Mouse (Mus musculus) cerebellum, adult (tissue): Measurements from ENCODE around the gene Abcf3.

Source experiments
- ATAC-seq: cut with Nextera tagmentation; 2 replicates; pipeline ENCODE4 v1.9.2; 2017; ENCODE audit warnings: mild to moderate bottlenecking, moderate library complexity, mixed read lengths; ENCODE audit not compliant: insufficient number of reproducible peaks, low FRiP score, low TSS enrichment

Abcf3 gene

DNA sequence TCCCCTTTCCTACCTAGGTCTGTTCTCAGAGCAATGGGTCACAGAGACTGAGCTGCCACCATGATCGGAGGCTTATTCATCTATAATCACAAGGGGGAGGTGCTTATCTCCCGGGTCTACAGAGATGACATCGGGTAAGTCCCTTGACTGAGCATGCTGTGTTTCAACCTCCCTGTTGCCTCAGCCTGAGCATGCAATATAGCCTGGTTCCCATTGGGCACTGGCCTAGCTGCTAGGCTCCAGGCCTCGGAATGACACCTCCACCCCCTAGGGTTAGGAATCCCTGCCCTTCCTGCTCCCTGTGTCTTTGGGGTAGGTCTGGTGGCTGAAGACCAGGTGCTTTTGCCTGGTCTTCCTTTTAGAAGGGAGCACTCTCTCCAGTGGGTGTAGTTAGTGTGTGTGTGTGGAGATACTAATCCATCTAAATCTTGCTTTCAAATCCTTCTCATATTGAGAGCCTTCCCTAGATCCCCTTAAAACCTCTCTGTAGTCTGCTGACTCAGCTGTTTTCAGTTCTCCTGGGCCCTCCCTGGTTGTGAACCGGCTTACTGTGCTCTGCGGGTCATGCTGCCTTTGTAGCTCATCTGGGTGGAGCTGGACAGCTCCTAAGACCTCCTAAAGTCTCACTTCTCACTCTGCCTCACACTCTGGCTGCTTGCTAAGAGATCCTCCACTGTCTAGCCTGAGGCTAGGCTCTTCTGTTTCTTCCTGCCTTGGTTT is 10.6 kb upstream of the Abcf3 start:
- ATAC-seq = no peak

- no peak for ATAC-seq
Measured at GRCm38 (mm10) chr16:20539649-20540048, 8.7 kb upstream of the Abcf3 start.

DNA sequence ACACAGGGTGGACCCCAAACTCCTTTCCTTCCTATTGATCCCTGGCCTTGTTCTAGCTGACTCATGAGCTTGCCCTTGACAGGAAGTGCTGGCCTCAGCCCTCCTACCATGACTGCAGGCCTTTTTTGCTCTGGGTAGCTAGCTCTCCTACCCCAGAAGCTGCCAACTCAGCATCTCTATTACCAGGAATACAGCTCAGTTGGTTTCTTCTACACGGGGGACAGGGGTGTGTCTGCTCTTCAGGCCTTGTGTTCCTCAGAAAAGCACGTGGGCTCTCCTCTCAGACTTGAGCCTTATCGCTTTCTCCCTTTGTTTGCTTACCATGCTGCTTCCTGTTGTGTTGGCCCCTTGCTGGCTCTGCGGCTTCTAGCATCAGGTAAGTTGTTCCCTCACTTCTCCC is 7.9 kb upstream of the Abcf3 start:
- ATAC-seq = no peak

DNA sequence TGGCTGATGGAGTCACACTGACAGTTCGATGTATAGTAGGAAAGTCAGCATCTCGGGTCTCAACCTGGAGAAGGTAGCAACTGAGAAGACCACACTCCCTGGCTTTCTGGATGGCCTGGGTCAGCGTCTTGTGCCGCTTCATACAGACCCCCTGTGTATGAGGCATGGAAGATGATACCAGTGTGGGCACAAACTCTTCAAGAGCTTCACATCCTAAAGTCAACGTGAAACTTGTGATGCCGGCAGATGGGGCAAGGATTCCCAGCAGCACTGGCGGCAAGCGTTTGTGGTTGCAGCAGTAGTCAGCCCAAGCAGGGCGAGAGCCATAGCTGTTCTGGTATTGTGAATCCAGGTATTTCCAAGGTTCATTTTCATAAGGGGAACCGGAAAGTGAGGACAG is 2.7 kb upstream of the Abcf3 start:
- no peak for ATAC-seq

DNA sequence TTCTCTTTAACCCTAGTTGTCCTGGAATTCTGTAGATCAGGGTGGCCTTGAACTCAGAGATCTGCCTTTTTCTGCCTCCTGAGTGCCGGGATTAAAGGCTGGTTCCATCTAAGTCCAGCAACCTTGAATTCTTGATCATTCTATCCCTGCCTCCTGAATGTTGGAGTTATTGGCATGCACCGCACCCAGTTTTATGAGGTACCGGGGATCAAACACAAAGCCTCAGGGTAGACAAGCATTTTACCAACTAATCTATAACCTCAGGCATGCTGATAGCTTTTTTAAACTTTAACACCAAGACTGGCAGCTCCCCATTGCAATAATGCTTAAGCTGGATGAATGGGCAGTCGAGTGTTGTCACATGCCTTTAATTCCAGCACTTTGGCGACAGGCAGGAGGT is 954 bp upstream of the Abcf3 start:
- ATAC-seq = no peak

DNA sequence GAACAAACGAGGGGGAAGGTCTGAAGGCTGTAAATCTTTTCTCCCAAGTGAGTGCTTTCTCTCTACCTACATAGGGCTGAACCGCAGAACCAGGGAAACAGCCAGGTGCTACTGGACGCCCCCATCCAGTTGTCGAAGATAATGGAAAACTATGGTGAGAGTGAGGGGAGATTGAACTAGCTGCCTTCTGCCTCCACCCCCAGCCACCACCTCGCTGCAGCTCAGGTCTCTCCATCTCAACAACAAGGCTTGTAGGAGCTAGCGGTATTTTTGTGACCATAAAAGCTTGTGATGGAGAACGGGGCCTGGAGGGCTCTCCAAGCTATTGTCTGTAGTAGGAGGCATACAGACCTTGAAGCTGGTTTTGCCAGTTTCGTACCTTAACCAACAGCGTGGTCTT is 784 bp downstream of the Abcf3 start:
- ATAC-seq = no peak

- no peak for ATAC-seq
Measured at GRCm38 (mm10) chr16:20551691-20552090, 3.3 kb downstream of the Abcf3 start.

GRCm38 (mm10) chr16:20552594-20552993 is 4.2 kb downstream of the Abcf3 start:
- ATAC-seq = no peak

- no peak for ATAC-seq
Measured at GRCm38 (mm10) chr16:20555000-20555399, 6.6 kb downstream of the Abcf3 start.

DNA sequence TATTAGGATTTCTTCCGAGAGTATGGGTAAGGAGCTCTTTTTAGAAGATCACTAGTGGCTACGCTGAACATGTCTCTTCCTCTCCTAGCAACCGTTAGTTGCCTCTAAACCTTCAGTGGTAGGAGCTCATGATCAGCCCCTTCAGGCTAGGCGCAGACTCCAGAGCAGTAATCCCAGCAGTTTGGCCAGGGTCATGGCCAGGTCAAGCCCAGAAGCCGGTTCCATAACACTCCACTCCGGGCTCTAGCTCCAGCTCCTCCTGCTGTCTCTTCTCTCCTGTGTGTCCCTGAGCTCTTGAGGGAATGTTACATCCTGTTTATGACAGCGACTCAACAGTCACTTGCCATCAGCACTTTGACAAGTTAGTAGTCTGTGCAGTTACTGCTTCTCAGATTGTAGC is 9.0 kb downstream of the Abcf3 start:
- no peak for ATAC-seq

GRCm38 (mm10) chr16:20565075-20565474 is 16.7 kb downstream of the Abcf3 start:
- ATAC-seq = no peak

- ATAC-seq = no peak
Measured at GRCm38 (mm10) chr16:20589366-20589938, 41.1 kb downstream of the Abcf3 start, which contains the start of gene Vwa5b2. TSS of gene Vwa5b2 (plus strand) at chr16:20589471.

GRCm38 (mm10) chr16:20589939-20590679 is 41.7 kb downstream of the Abcf3 start:
- peak; percentile 77 for ATAC-seq

DNA sequence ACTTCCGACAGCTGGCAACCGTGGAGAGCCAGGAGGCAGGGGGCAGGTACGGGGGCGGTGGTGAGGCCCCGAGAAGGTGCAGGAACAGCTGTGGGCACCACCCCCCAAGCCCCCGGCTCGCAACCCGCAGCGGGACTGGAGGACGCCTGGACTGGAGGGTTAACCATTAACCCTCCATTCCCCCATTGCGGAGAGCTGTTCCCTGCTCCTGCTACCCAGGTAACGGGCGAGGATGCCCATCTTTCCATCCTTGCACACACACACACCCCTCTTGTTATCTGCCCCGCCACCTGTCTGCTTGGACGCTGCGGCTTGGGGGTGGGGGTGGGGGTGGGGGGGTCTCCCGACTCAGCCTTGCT is 42.3 kb downstream of the Abcf3 start:
- no peak for ATAC-seq

- ATAC-seq = no peak
Measured at GRCm38 (mm10) chr16:20591076-20591705, 42.8 kb downstream of the Abcf3 start.

DNA sequence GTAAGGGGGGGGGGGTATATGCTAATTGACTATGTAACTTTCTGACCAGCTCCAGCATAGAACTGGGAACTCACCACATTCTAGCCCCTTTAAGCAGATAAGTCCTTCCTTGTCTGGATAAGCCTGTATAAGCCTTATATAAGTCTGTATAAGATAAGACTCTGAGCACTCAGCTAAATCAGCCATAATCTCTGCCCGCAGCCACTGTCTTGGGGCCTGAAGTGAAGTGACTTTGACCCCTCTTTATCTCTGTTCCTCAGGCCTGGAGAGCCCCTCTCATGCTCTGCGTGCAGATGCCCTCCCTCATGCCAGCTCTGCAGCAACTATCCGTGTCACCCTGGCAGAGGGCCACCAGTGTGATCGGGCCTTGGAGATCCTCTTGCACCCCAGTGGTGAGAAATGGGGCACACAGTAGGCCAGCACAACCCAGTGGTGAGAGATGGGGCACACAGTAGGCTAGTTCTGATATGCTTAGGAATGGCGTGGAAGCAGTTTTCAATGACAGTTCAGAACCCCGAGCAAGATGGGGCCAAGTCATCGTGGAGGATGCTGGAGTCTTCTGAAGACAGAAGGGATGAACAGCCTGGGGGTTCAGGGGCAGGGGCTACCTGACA is 46.8 kb downstream of the Abcf3 start:
- ATAC-seq = no peak

GRCm38 (mm10) chr16:20595737-20596136 is 47.4 kb downstream of the Abcf3 start:
- ATAC-seq = no peak

- no peak for ATAC-seq
Measured at GRCm38 (mm10) chr16:20596687-20597441, 48.5 kb downstream of the Abcf3 start.

DNA sequence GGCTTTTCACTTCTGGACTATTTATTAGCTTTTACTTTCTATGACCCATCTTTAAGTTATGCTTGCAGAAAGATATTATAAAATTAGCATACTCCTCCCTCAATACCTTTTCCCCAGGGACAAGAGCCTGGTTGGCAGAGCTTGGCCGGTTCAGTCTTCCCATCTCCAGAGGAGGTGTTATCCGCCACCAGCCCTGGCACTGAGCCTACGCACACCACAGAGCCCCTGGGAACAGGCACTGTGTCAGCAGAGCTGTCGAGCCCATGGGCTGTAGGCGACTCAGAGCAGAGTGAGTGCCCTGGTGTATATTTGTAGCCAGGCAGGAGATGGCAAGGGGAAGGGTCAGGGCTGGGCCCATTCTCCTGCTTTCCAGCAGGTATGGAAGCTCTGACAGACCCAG is 52.1 kb downstream of the Abcf3 start:
- no peak for ATAC-seq

- no peak for ATAC-seq
Measured at GRCm38 (mm10) chr16:20604705-20605104, 56.3 kb downstream of the Abcf3 start.
